Mouse (Mus musculus) limb, embryonic 13.5 days (tissue): Measurements from ENCODE around the gene Pex12. TPM values are rescaled to one million over a fixed set of nuclear protein-coding genes. Genes with fewer than 3 reads are reported as not detected.
"Not testable (repeated sequence)": the region's sequence is repeated elsewhere in the genome, so short reads cannot be mapped to it uniquely, and the experiment has no call there.

Experiments used
- ATAC-seq: fragments of 200-750 bp; cut with Nextera tagmentation; 2 replicates; pipeline ENCODE4 v1.8.0; 2017; ENCODE audit warnings: low read depth, moderate number of reproducible peaks, moderate TSS enrichment; ENCODE audit not compliant: low FRiP score
- H3K27ac ChIP-seq: fragments of 300-500 bp; sonication (generic); 2 replicates; pipeline ENCODE4 v1.5.1; 2015; ENCODE audit warnings: inconsistent platforms, mild to moderate bottlenecking, moderate library complexity
- H3K27me3 ChIP-seq: fragments of 300-500 bp; sonication (generic); 2 replicates; pipeline ENCODE4 v1.6.1; 2015; ENCODE audit warnings: mild to moderate bottlenecking, inconsistent platforms
- H3K36me3 ChIP-seq: fragments of 300-500 bp; sonication (generic); 2 replicates; pipeline ENCODE4 v1.6.1; 2015; ENCODE audit warnings: inconsistent platforms, mild to moderate bottlenecking, moderate library complexity
- H3K4me1 ChIP-seq: fragments of 300-500 bp; sonication (generic); 2 replicates; pipeline ENCODE4 v1.6.1; 2015; ENCODE audit warnings: inconsistent platforms
- H3K4me2 ChIP-seq: fragments of 300-500 bp; sonication (generic); replicated peaks from 2 replicates; pipeline ENCODE4 v1.6.1; 2015; ENCODE audit warnings: inconsistent platforms, mild to moderate bottlenecking, moderate library complexity
- H3K4me3 ChIP-seq: fragments of 300-500 bp; sonication (generic); 2 replicates; pipeline ENCODE4 v1.5.1; 2015; ENCODE audit warnings: moderate library complexity, mild to moderate bottlenecking, inconsistent platforms
- H3K9ac ChIP-seq: fragments of 300-500 bp; sonication (generic); 2 replicates; pipeline ENCODE4 v1.6.1; 2015; ENCODE audit warnings: mild to moderate bottlenecking, inconsistent platforms
- H3K9me3 ChIP-seq: fragments of 300-500 bp; sonication (generic); 2 replicates; pipeline ENCODE4 v1.6.1; 2016; ENCODE audit warnings: inconsistent platforms
- WGBS: fragments of 180-500 bp; shearing (Covaris S2); methylation state at CpG from one replicate; pipeline ENCODE4 v1.1.7; 2015; 5-methylcytosine and 5-hydroxymethylcytosine counted together
- polyA plus RNA-seq: library from polyadenylated mRNA; unstranded; fragments of >200 nt; fragmentation: Nextera tagmentation; extraction: Ambion mirVana; gene quantifications from 2 replicates; pipeline ENCODE4 v1.2.1, GENCODE M21; 2015

Gene Pex12
- polyA plus RNA-seq, 1 experiment from 2014 or later = 16.2 TPM

- H3K36me3 ChIP-seq = no peaks in the 10 kb centered on the region
- H3K4me3 ChIP-seq = no peak overlapping the region
- no peak overlapping the region for H3K9ac ChIP-seq
- H3K9me3 ChIP-seq = no peaks in the 10 kb centered on the region
- no peaks in the 10 kb centered on the region for H3K27me3 ChIP-seq
- no peak overlapping the region for H3K4me2 ChIP-seq
- WGBS = 93% methylated on average over 4 of the region's 4 CpGs
- 0 out of 2 replicates have a peak, but pooled peaks cover 3% of the 10 kb centered on the region for H3K4me1 ChIP-seq
- ATAC-seq = no peak
- H3K27ac ChIP-seq = no peak overlapping the region
These were observed 16.8 kb downstream of the Pex12 start for GRCm38 (mm10) chr11:83285627-83286026.

- no peak for ATAC-seq
- Histone ChIP-seq H3K27me3 (no peaks in the 10 kb centered on the region), H3K27ac (no peak overlapping the region), H3K4me3 (no peak overlapping the region), H3K4me1 (no peaks in the 10 kb centered on the region), H3K36me3 (no peaks in the 10 kb centered on the region), H3K9me3 (no peaks in the 10 kb centered on the region), H3K9ac (no peak overlapping the region), H3K4me2 (no peak overlapping the region)
- 61% methylated on average over 2 of the region's 2 CpGs for WGBS
These were observed 20.3 kb downstream of the Pex12 start for GRCm38 (mm10) chr11:83282084-83282483.

- no peak for ATAC-seq
- 71% methylated on average over 6 of the region's 6 CpGs for whole genome bisulfite sequencing
- H3K9ac ChIP-seq = no peak overlapping the region
These were observed 22.7 kb downstream of the Pex12 start for GRCm38 (mm10) chr11:83279691-83280090.

GRCm38 (mm10) chr11:83279024-83279423 is 23.4 kb downstream of the Pex12 start:
- WGBS = 85% methylated on average over 4 of the region's 4 CpGs
- no peaks in the 10 kb centered on the region for H3K27me3 ChIP-seq
- H3K4me3 ChIP-seq = no peak overlapping the region
- H3K4me2 ChIP-seq = no peak overlapping the region
- no peaks in the 10 kb centered on the region for H3K4me1 ChIP-seq
- no peak overlapping the region for H3K9ac ChIP-seq
- H3K27ac ChIP-seq = no peak overlapping the region
- no peak for ATAC-seq
- H3K36me3 ChIP-seq = no peaks in the 10 kb centered on the region
- H3K9me3 ChIP-seq = no peaks in the 10 kb centered on the region

More at GRCm38 (mm10) chr11:83279691-83280090, 22.7 kb downstream of the Pex12 start:
- no peaks in the 10 kb centered on the region for H3K27me3 ChIP-seq
- H3K4me3 ChIP-seq = no peak overlapping the region
- no peaks in the 10 kb centered on the region for H3K4me1 ChIP-seq
- H3K27ac ChIP-seq = no peak overlapping the region
- no peaks in the 10 kb centered on the region for H3K9me3 ChIP-seq
- no peak overlapping the region for H3K4me2 ChIP-seq
- no peaks in the 10 kb centered on the region for H3K36me3 ChIP-seq

- Histone ChIP-seq H3K4me2 (no peak overlapping the region), H3K4me1 (no peaks in the 10 kb centered on the region), H3K36me3 (no peaks in the 10 kb centered on the region), H3K27me3 (no peaks in the 10 kb centered on the region), H3K9me3 (no peaks in the 10 kb centered on the region), H3K9ac (no peak overlapping the region), H3K4me3 (no peak overlapping the region), H3K27ac (no peak overlapping the region)
- 65% methylated on average over 7 of the region's 7 CpGs for WGBS
- no peak for ATAC-seq
These were observed 26.1 kb downstream of the Pex12 start for GRCm38 (mm10) chr11:83276251-83276650.

GRCm38 (mm10) chr11:83271951-83272843 is 30.2 kb downstream of the Pex12 start:
- Histone ChIP-seq H3K4me1 (no peaks in the 10 kb centered on the region), H3K4me2 (no peak overlapping the region), H3K4me3 (no peak overlapping the region), H3K27me3 (no peaks in the 10 kb centered on the region), H3K9ac (no peak overlapping the region), H3K36me3 (no peaks in the 10 kb centered on the region), H3K9me3 (no peaks in the 10 kb centered on the region), H3K27ac (no peak overlapping the region)
- ATAC-seq = no peak
- WGBS = 18% methylated on average over 2 of the region's 2 CpGs

- Histone ChIP-seq H3K9ac (peak overlapping the region; percentile 63), H3K4me1 (no peaks in the 10 kb centered on the region), H3K27me3 (no peaks in the 10 kb centered on the region), H3K36me3 (no peaks in the 10 kb centered on the region), H3K9me3 (no peaks in the 10 kb centered on the region), H3K4me3 (peak overlapping the region; percentile 46), H3K4me2 (peak overlapping the region; percentile 66), H3K27ac (peak overlapping the region; percentile 81; the same call in 1 of the 2 replicates)
- WGBS = under 1% methylated on average over 26 of the region's 26 CpGs
- ATAC-seq = peak; percentile 91
These were observed 31.0 kb downstream of the Pex12 start for GRCm38 (mm10) chr11:83271151-83271950.

GRCm38 (mm10) chr11:83270842-83271150 is 31.6 kb downstream of the Pex12 start:
- no peaks in the 10 kb centered on the region for H3K27me3 ChIP-seq
- H3K36me3 ChIP-seq = no peaks in the 10 kb centered on the region
- peak overlapping the region; percentile 66 for H3K4me2 ChIP-seq
- H3K4me3 ChIP-seq = peak overlapping the region; percentile 46
- peak overlapping the region; percentile 63 for H3K9ac ChIP-seq
- no peaks in the 10 kb centered on the region for H3K4me1 ChIP-seq
- H3K9me3 ChIP-seq = no peaks in the 10 kb centered on the region
- WGBS = 1% methylated on average over 6 of the region's 6 CpGs
- H3K27ac ChIP-seq = no peak overlapping the region
- ATAC-seq = peak; percentile 26; the same call in 1 of the 2 replicates

GRCm38 (mm10) chr11:83263146-83263545 is 39.2 kb downstream of the Pex12 start:
- no peak overlapping the region for H3K27ac ChIP-seq
- WGBS = 61% methylated on average over 3 of the region's 3 CpGs

GRCm38 (mm10) chr11:83262673-83263072 is 39.7 kb downstream of the Pex12 start:
- H3K27ac ChIP-seq = no peak overlapping the region
- H3K4me3 ChIP-seq = no peak overlapping the region
- no peaks in the 10 kb centered on the region for H3K36me3 ChIP-seq
- no peak overlapping the region for H3K9ac ChIP-seq
- no peaks in the 10 kb centered on the region for H3K9me3 ChIP-seq
- no peaks in the 10 kb centered on the region for H3K27me3 ChIP-seq
- WGBS = 92% methylated on average over 1 of the region's 1 CpGs
- ATAC-seq = no peak
- no peak overlapping the region for H3K4me2 ChIP-seq
- no peaks in the 10 kb centered on the region for H3K4me1 ChIP-seq

More at GRCm38 (mm10) chr11:83263146-83263545, 39.2 kb downstream of the Pex12 start:
- H3K4me2 ChIP-seq = no peak overlapping the region
- H3K4me1 ChIP-seq = no peaks in the 10 kb centered on the region
- H3K36me3 ChIP-seq = no peaks in the 10 kb centered on the region
- no peak overlapping the region for H3K4me3 ChIP-seq
- H3K27me3 ChIP-seq = no peaks in the 10 kb centered on the region
- ATAC-seq = no peak
- H3K9ac ChIP-seq = no peak overlapping the region
- no peaks in the 10 kb centered on the region for H3K9me3 ChIP-seq

GRCm38 (mm10) chr11:83257211-83257610 is 45.2 kb downstream of the Pex12 start:
- not testable (repeated sequence) for H3K4me2 ChIP-seq, H3K4me3 ChIP-seq, H3K36me3 ChIP-seq, H3K27me3 ChIP-seq, H3K4me1 ChIP-seq, H3K27ac ChIP-seq, H3K9me3 ChIP-seq, H3K9ac ChIP-seq, ATAC-seq
- 65% methylated on average over 5 of the region's 5 CpGs for whole genome bisulfite sequencing
